Mouse (Mus musculus): ENCODE data around the gene 6030468B19Rik. TPM values are rescaled to one million over a fixed set of nuclear protein-coding genes. Genes with fewer than 3 reads are reported as not detected.

6030468B19Rik gene
- total and polyA plus RNA-seq, 3 experiments = 2.7 to 5.1 TPM; not detected in 1

DNA sequence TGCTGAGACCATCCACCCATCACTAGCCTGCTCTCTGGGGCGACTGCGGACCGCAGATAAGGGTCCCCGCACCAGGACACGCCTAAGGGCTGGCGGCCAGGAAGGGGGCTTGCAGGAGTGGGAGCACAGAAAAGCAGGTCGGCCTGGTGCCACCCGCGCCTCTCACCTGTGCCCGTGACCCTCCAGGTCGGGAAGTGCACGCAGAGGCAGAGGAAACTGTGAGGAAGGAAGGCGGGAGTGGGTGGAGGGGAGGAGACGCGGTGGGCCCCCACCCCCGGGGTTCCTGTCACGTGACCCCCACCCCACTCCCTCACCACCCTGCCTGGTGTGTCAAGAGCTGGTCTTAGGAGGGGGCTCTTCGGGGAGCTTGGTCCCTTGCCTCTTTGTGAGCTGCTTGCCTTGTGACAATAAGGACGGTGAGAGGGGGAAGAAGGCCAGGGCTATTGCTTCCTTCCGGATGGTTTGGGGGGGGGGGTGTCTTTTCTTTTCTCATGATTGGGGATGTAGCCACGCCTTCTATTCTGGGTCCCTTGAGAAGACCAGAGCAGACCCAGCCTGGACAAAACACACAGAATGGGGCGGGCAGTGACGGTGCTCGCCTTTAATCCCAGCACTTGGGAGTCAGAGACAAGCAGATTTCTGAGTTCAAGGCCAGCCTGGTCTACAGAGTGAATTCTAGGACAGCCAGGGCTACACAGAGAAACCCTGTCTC lies 15.3 kb upstream of the 6030468B19Rik start, which contains the start of the genes Tmc8 and Tmc6 (continued):
- TF ChIP-seq MXI1 (IDR thresholded peaks at IDR 0.05; ENCODE audit: low read depth, low read length) (peak; percentile 58), RAD21 (IDR thresholded peaks at IDR 0.05; ENCODE audit: low read depth, low read length) (no peak), USF2 (IDR thresholded peaks at IDR 0.05; ENCODE audit: borderline replicate concordance in 1 of 2, insufficient read depth in 1 of 2, low read depth in 1 of 2, low read length in 2 of 2) (peak; percentile 46 to 86; a peak in 2 of 4 replicates), POLR2A (IDR thresholded peaks at IDR 0.05; ENCODE audit: control insufficient read depth in 1 of 2, insufficient read depth in 1 of 2, low read depth in 1 of 2, low read length in 2 of 2, poor library complexity in 1 of 2) (peak; percentile 36 to 66; a peak in 1 of 4 replicates), GATA1 (IDR thresholded peaks at IDR 0.05; ENCODE audit: low read depth, low read length) (no peak), GABPA (IDR thresholded peaks at IDR 0.05; ENCODE audit: low read depth, low read length) (no peak), NRF1 (IDR thresholded peaks at IDR 0.05; ENCODE audit: insufficient read depth, low read depth, low read length, poor library complexity, severe bottlenecking) (no peak), JUND (IDR thresholded peaks at IDR 0.05; ENCODE audit: low read depth, low read length) (no peak), NELFE (IDR thresholded peaks at IDR 0.05; ENCODE audit: low read depth, low read length) (peak; percentile 75), EP300 (IDR thresholded peaks at IDR 0.05; ENCODE audit: low read depth in 1 of 2, low read length in 2 of 2) (0 out of 4 replicates have a peak, but pooled peaks of 1 of the 2 experiments have one; percentile 32), ELF1 (IDR thresholded peaks at IDR 0.05; ENCODE audit: low read depth, low read length) (peak; percentile 57)

GRCm38 (mm10) chr11:117782705-117783034 lies 14.8 kb upstream of the 6030468B19Rik start:
- peak overlapping the region; percentile 74 to 81 for H3K4me3 ChIP-seq (ENCODE audit: control insufficient read depth in 1 of 2, insufficient read depth in 1 of 2, low read depth in 2 of 2, low read length in 2 of 2)

GRCm38 (mm10) chr11:117783089-117783488 lies 14.4 kb upstream of the 6030468B19Rik start:
- Histone ChIP-seq H3K27me3 (ENCODE audit: control insufficient read depth in 1 of 2, insufficient read depth in 2 of 2, low read length in 2 of 2) (no peaks in the 10 kb centered on the region), H3K4me3 (ENCODE audit: control insufficient read depth in 1 of 2, insufficient read depth in 1 of 2, low read depth in 2 of 2, low read length in 2 of 2) (peak overlapping the region; percentile 74 to 81), H3K9me3 (replicated peaks; ENCODE audit: insufficient read depth, low read length) (no peaks in the 10 kb centered on the region), H3K27ac (ENCODE audit: control insufficient read depth, low read depth, low read length) (peak overlapping the region; percentile 96), H3K79me2 (ENCODE audit: control insufficient read depth, insufficient read depth, low read length, poor library complexity) (peaks cover 32% of the 10 kb centered on the region), H3K4me1 (ENCODE audit: control insufficient read depth in 1 of 2, insufficient read depth in 2 of 2, low read length in 2 of 2) (peaks cover 3 to 13% of the 10 kb centered on the region in 2 experiments; a peak in 2 of 4 replicates), H3K9ac (ENCODE audit: control insufficient read depth, low read depth, low read length, poor library complexity, severe bottlenecking) (peak overlapping the region; percentile 82), H3K36me3 (ENCODE audit: control insufficient read depth in 1 of 2, insufficient read depth in 2 of 2, low read length in 2 of 2) (no peaks in the 10 kb centered on the region)
- TF ChIP-seq RCOR1 (IDR thresholded peaks at IDR 0.05; ENCODE audit: low read depth, low read length) = no peak
- peak in 2 of 3 experiments; percentile 62 to 83; a peak in 5 of 6 replicates for TF ChIP-seq CTCF (IDR thresholded peaks at IDR 0.05 in 2 of 3, conservative IDR thresholded peaks at IDR 0.05 in 1 of 3; ENCODE audit: control insufficient read depth in 1 of 3, insufficient read depth in 1 of 3, low read depth in 2 of 3, low read length in 3 of 3, poor library complexity in 1 of 3, severe bottlenecking in 1 of 3)
- TF ChIP-seq RAD21 (IDR thresholded peaks at IDR 0.05; ENCODE audit: low read depth, low read length) = peak; percentile 6
- peak; percentile 76 for DNase-seq (ENCODE audit: low read depth, low spot score)

More at GRCm38 (mm10) chr11:117782705-117783034, 14.8 kb upstream of the 6030468B19Rik start:
- Histone ChIP-seq H3K79me2 (ENCODE audit: control insufficient read depth, insufficient read depth, low read length, poor library complexity) (peaks cover 33% of the 10 kb centered on the region), H3K36me3 (ENCODE audit: control insufficient read depth in 1 of 2, insufficient read depth in 2 of 2, low read length in 2 of 2) (no peaks in the 10 kb centered on the region), H3K9ac (ENCODE audit: control insufficient read depth, low read depth, low read length, poor library complexity, severe bottlenecking) (peak overlapping the region; percentile 82), H3K27ac (ENCODE audit: control insufficient read depth, low read depth, low read length) (peak overlapping the region; percentile 96), H3K27me3 (ENCODE audit: control insufficient read depth in 1 of 2, insufficient read depth in 2 of 2, low read length in 2 of 2) (no peaks in the 10 kb centered on the region), H3K4me1 (ENCODE audit: control insufficient read depth in 1 of 2, insufficient read depth in 2 of 2, low read length in 2 of 2) (peaks cover 3 to 13% of the 10 kb centered on the region in 2 experiments; a peak in 2 of 4 replicates), H3K9me3 (replicated peaks; ENCODE audit: insufficient read depth, low read length) (no peaks in the 10 kb centered on the region)
- peak; percentile 51 for DNase-seq (ENCODE audit: low read depth, low spot score)
- TF ChIP-seq GATA1 (IDR thresholded peaks at IDR 0.05; ENCODE audit: low read depth, low read length) (no peak), MXI1 (IDR thresholded peaks at IDR 0.05; ENCODE audit: low read depth, low read length) (peak; percentile 12)

Measured in MEL (cell line).